Mouse (Mus musculus) forebrain, embryonic 11.5 days (tissue): ENCODE data around the gene Rap1b. TPM values are rescaled to one million over a fixed set of nuclear protein-coding genes. Genes with fewer than 3 reads are reported as not detected.

Source experiments
- ATAC-seq: fragments of 200-750 bp; cut with Nextera tagmentation; replicated peaks from 2 replicates; pipeline ENCODE4 v1.8.0; 2017; ENCODE audit warnings: moderate TSS enrichment; ENCODE audit not compliant: low FRiP score
- DNase-seq: peaks from one replicate; pipeline ENCODE4 v3.0.0-alpha.2; 2017; ENCODE audit warnings: low spot score
- H3K27ac ChIP-seq: fragments of 300-500 bp; sonication (generic); 2 replicates; pipeline ENCODE4 v1.5.1; 2014; ENCODE audit warnings: low read depth, low read length
- H3K27me3 ChIP-seq: fragments of 300-500 bp; sonication (generic); 2 replicates; pipeline ENCODE4 v1.6.1; 2014; ENCODE audit warnings: mild to moderate bottlenecking, low read length, mixed read lengths; ENCODE audit not compliant: control insufficient read depth, insufficient read depth
- H3K36me3 ChIP-seq: fragments of 300-500 bp; sonication (generic); 2 replicates; pipeline ENCODE4 v1.6.1; 2014; ENCODE audit warnings: mild to moderate bottlenecking, low read length, moderate library complexity, mixed read lengths; ENCODE audit not compliant: control insufficient read depth, insufficient read depth
- H3K4me1 ChIP-seq: fragments of 300-500 bp; sonication (generic); replicated peaks from 2 replicates; pipeline ENCODE4 v1.6.1; 2014; ENCODE audit warnings: low read length, mixed read lengths; ENCODE audit not compliant: control insufficient read depth, insufficient read depth
- H3K4me2 ChIP-seq: fragments of 300-500 bp; sonication (generic); 2 replicates; pipeline ENCODE4 v1.6.1; 2014; ENCODE audit warnings: low read depth, mild to moderate bottlenecking, low read length, moderate library complexity, mixed read lengths; ENCODE audit not compliant: severe bottlenecking
- H3K4me3 ChIP-seq: fragments of 300-500 bp; sonication (generic); 2 replicates; pipeline ENCODE4 v1.5.1; 2014; ENCODE audit warnings: low read depth, low read length
- H3K9ac ChIP-seq: fragments of 300-500 bp; sonication (generic); 2 replicates; pipeline ENCODE4 v1.6.1; 2014; ENCODE audit warnings: low read length
- H3K9me3 ChIP-seq: fragments of 300-500 bp; sonication (generic); 2 replicates; pipeline ENCODE4 v1.6.1; 2016; ENCODE audit warnings: low read length, mixed read lengths; ENCODE audit not compliant: control insufficient read depth
- WGBS: fragments of 180-500 bp; shearing (Covaris S2); extraction: QIAGEN DNeasy Blood & Tissue Kit; methylation state at CpG from one replicate; pipeline ENCODE4 v1.1.7; 2014; 5-methylcytosine and 5-hydroxymethylcytosine counted together
- polyA plus RNA-seq: library from polyadenylated mRNA; unstranded; fragments of >200 nt; fragmentation: Nextera tagmentation; extraction: Ambion mirVana; gene quantifications from 2 replicates; pipeline ENCODE4 v1.2.1, GENCODE M21; 2014

The Rap1b gene
- polyA plus RNA-seq, 1 experiment from 2014 or later = 156 TPM

GRCm38 (mm10) chr10:117777501-117778327 is 68.1 kb downstream of the Rap1b start:
- H3K4me2 ChIP-seq = no peak overlapping the region
- H3K27me3 ChIP-seq = no peaks in the 10 kb centered on the region
- H3K9me3 ChIP-seq = no peaks in the 10 kb centered on the region
- H3K27ac ChIP-seq = no peak overlapping the region
- H3K4me1 ChIP-seq = no peaks in the 10 kb centered on the region
- DNase-seq (no peak), ATAC-seq (no peak)
- no peak overlapping the region for H3K4me3 ChIP-seq
- no peak overlapping the region for H3K9ac ChIP-seq
- H3K36me3 ChIP-seq = peaks cover 6% of the 10 kb centered on the region; the same call in 1 of the 2 replicates
- WGBS = 95% methylated on average over 17 of the region's 17 CpGs

- Histone ChIP-seq H3K4me2 (no peak overlapping the region), H3K9ac (no peak overlapping the region), H3K27me3 (no peaks in the 10 kb centered on the region), H3K4me3 (no peak overlapping the region), H3K36me3 (peaks cover 6% of the 10 kb centered on the region; the same call in 1 of the 2 replicates), H3K4me1 (no peaks in the 10 kb centered on the region), H3K27ac (no peak overlapping the region), H3K9me3 (no peaks in the 10 kb centered on the region)
- DNase-seq (no peak), ATAC-seq (no peak)
- WGBS = 91% methylated on average over 3 of the region's 3 CpGs
These were observed 68.7 kb downstream of the Rap1b start for GRCm38 (mm10) chr10:117777103-117777470.

DNA sequence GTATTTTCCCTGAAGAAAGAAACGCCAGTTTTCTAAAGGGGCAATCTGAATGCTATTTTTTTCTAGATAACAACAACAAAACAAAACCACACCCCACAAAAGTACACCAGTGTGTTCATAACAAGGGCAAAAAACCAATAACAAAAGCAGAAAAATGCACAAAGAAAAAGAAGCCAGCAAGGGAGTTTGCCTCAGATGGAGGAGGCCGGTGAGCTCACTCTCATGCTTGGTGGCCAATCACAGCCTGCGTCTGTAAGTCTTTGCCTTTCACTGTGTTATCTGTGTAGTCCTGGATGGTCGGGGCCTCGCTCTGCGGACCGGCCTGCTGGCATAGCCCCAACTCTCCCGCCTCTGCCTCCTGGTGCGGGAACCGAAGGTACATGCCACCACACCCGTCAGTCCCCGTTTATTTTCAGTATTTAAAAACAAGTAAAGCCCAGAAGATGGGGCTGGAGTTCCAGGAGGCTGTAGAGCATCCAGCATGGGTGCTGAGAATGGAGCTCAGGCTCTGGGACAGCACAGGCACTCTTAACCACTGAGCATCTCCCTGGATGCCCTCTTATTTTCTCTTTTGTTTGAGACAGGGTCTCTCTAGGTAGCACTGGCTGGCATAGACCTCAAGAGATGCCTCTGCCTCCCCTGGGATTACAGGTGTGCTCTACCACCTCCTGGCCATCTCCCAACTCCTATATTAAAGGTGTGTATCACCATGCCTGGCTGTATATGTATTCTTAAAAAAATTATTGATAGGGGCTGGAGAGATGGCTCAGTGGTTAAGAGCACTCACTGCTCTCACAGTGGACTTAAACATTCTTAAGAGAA is 69.3 kb downstream of the Rap1b start:
- H3K36me3 ChIP-seq = peaks cover 6% of the 10 kb centered on the region; the same call in 1 of the 2 replicates
- no peaks in the 10 kb centered on the region for H3K9me3 ChIP-seq
- H3K27ac ChIP-seq = no peak overlapping the region
- H3K4me3 ChIP-seq = no peak overlapping the region
- no peaks in the 10 kb centered on the region for H3K27me3 ChIP-seq
- ATAC-seq (no peak), DNase-seq (no peak)
- 95% methylated on average over 12 of the region's 12 CpGs for whole genome bisulfite sequencing
- no peak overlapping the region for H3K4me2 ChIP-seq
- H3K4me1 ChIP-seq = no peaks in the 10 kb centered on the region
- H3K9ac ChIP-seq = no peak overlapping the region

GRCm38 (mm10) chr10:117775401-117776144 is 70.3 kb downstream of the Rap1b start:
- ATAC-seq = no peak
- Histone ChIP-seq H3K27me3 (no peaks in the 10 kb centered on the region), H3K4me3 (no peak overlapping the region), H3K27ac (no peak overlapping the region), H3K4me2 (no peak overlapping the region), H3K4me1 (no peaks in the 10 kb centered on the region), H3K9me3 (no peaks in the 10 kb centered on the region), H3K9ac (no peak overlapping the region), H3K36me3 (no peaks in the 10 kb centered on the region; the same call in 1 of the 2 replicates)
- DNase-seq = no peak
- 89% methylated on average over 6 of the region's 6 CpGs for WGBS

- Histone ChIP-seq H3K4me3 (no peak overlapping the region), H3K4me2 (no peak overlapping the region), H3K9me3 (no peaks in the 10 kb centered on the region), H3K27ac (no peak overlapping the region), H3K4me1 (no peaks in the 10 kb centered on the region), H3K27me3 (no peaks in the 10 kb centered on the region), H3K36me3 (no peaks in the 10 kb centered on the region; the same call in 1 of the 2 replicates), H3K9ac (no peak overlapping the region)
- ATAC-seq (no peak), DNase-seq (no peak)
- 100% methylated on average over 1 of the region's 1 CpGs for WGBS
These were observed 71.1 kb downstream of the Rap1b start for GRCm38 (mm10) chr10:117774817-117775120.

DNA sequence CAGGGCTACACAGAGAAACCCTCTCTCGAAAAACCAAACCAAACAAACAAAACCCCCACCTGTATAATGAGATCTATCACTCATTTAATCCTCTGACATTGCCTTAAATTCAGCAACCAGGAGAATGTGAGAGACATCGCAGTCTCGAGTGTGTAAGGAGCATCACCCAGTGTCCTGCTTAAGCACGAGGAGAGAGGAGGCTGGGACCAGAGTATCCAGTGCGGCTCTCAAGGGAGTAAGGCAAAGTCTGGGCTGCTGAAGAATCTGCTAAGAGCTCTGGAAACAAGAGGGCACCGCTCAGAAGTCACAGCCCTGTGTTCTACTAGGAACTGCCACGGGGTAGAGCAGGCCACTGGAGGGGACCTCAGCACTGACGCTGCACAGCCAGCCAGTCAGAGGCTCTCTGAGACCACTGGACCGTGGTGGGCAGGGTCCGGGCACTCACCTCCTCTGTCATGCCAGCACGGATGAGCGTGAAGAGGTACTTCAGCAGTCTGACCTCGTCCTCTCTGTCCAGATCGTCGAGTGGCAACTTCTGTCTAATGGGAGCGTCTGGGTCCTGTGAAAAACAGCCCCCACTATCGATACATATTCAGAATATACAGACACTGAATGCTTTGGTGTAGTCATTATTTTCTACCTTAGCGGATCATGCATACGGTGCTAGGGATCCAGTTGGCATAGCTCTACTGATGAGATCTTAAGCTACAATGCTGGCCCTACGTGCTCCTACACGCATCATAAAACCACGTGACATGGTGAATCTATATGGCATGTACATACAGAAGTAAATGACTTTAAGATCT is 71.6 kb downstream of the Rap1b start:
- Histone ChIP-seq H3K4me2 (no peak overlapping the region), H3K27me3 (no peaks in the 10 kb centered on the region), H3K9ac (no peak overlapping the region), H3K36me3 (no peaks in the 10 kb centered on the region; the same call in 1 of the 2 replicates), H3K9me3 (no peaks in the 10 kb centered on the region), H3K27ac (no peak overlapping the region), H3K4me3 (no peak overlapping the region), H3K4me1 (no peaks in the 10 kb centered on the region)
- DNase-seq = no peak
- WGBS = 96% methylated on average over 22 of the region's 22 CpGs
- no peak for ATAC-seq

GRCm38 (mm10) chr10:117773106-117773720 is 72.6 kb downstream of the Rap1b start:
- H3K4me1 ChIP-seq = no peaks in the 10 kb centered on the region
- no peak for DNase-seq
- no peaks in the 10 kb centered on the region; the same call in 1 of the 2 replicates for H3K36me3 ChIP-seq
- ATAC-seq = no peak
- H3K27ac ChIP-seq = no peak overlapping the region
- H3K4me2 ChIP-seq = no peak overlapping the region
- no peaks in the 10 kb centered on the region for H3K9me3 ChIP-seq
- WGBS = 94% methylated on average over 7 of the region's 7 CpGs
- no peak overlapping the region for H3K9ac ChIP-seq
- no peak overlapping the region for H3K4me3 ChIP-seq
- H3K27me3 ChIP-seq = no peaks in the 10 kb centered on the region
